Comparison of ENCODE assay signal across 11 mouse cellular contexts in genomic region chr11:102348771-102349170, GRCm38 (mm10). TPM values are rescaled to one million over a fixed set of nuclear protein-coding genes. Genes with fewer than 3 reads are reported as not detected.
"Had no signal": no experiment of that assay in that cellular context is flagged by ENCODE, and none has a peak within 500 bp of the region (broad histone marks: within the 10 kb centered on the region; RNA-seq: fewer than 3 reads in every experiment).

No protein-coding gene starts in this region.

- ATAC-seq: midbrain, embryonic 15.5 days had no signal

- H3K4me2 ChIP-seq: limb, embryonic 12.5 days; lung, embryonic 15.5 days; midbrain, embryonic 11.5 days; midbrain, embryonic 15.5 days; neural tube, embryonic 12.5 days had no signal

- H3K4me1 ChIP-seq: lung, embryonic 15.5 days; megakaryocyte, embryonic 14.5 days; midbrain, embryonic 15.5 days had no signal

- H3K27ac ChIP-seq: limb, embryonic 12.5 days; lung, embryonic 15.5 days; macrophage; midbrain, embryonic 15.5 days; neural tube, embryonic 12.5 days had no signal

- H3K4me3 ChIP-seq: limb, embryonic 12.5 days; lung, embryonic 15.5 days; megakaryocyte, embryonic 14.5 days; midbrain, embryonic 15.5 days; neural tube, embryonic 12.5 days had no signal

- H3K36me3 ChIP-seq: limb, embryonic 12.5 days; lung, embryonic 15.5 days; midbrain, embryonic 15.5 days; neural tube, embryonic 12.5 days had no signal

- DNase-seq: kidney, adult 8-10 months; kidney, postnatal 25 days; lung, postnatal 14 days; thymus, postnatal 36 days had no signal

- H3K9ac ChIP-seq: limb, embryonic 12.5 days; lung, embryonic 15.5 days; midbrain, embryonic 15.5 days; neural tube, embryonic 12.5 days had no signal

- H3K9me3 ChIP-seq: limb, embryonic 12.5 days; lung, embryonic 15.5 days; megakaryocyte, embryonic 14.5 days; midbrain, embryonic 15.5 days; neural tube, embryonic 12.5 days had no signal

- H3K27me3 ChIP-seq: midbrain, embryonic 15.5 days; neural tube, embryonic 12.5 days had no signal

RNA-seq across cellular contexts. Expression of gene Slc4a1, which starts 17.2 kb away (rescaled TPM):
- polyA plus RNA-seq: macrophage had no signal
